Mouse (Mus musculus) hindbrain, embryonic 14.5 days (tissue): ENCODE data around the gene Mtfr1l. TPM values are rescaled to one million over a fixed set of nuclear protein-coding genes. Genes with fewer than 3 reads are reported as not detected.
A peak's percentile ranks its signal among the peaks of the same experiment; 100 is the strongest.

Experiments used
- ATAC-seq: fragments of 200-750 bp; cut with Nextera tagmentation; 2 replicates; pipeline ENCODE4 v1.8.0; 2017; ENCODE audit warnings: moderate number of reproducible peaks, mild to moderate bottlenecking, moderate TSS enrichment, moderate library complexity; ENCODE audit not compliant: low FRiP score
- DNase-seq: peaks from one replicate; pipeline ENCODE4 v3.0.0-alpha.2; 2015; ENCODE audit warnings: low spot score
- H3K27ac ChIP-seq: fragments of 300-500 bp; sonication (generic); 2 replicates; pipeline ENCODE4 v1.5.1; 2014; ENCODE audit warnings: mild to moderate bottlenecking, moderate library complexity
- H3K27me3 ChIP-seq: fragments of 300-500 bp; sonication (generic); 2 replicates; pipeline ENCODE4 v1.6.1; 2014; ENCODE audit warnings: mild to moderate bottlenecking, low read length, mixed read lengths; ENCODE audit not compliant: control insufficient read depth, insufficient read depth
- H3K36me3 ChIP-seq: fragments of 300-500 bp; sonication (generic); replicated peaks from 2 replicates; pipeline ENCODE4 v1.6.1; 2014; ENCODE audit not compliant: control insufficient read depth, insufficient read depth
- H3K4me1 ChIP-seq: fragments of 300-500 bp; sonication (generic); replicated peaks from 2 replicates; pipeline ENCODE4 v1.6.1; 2014; ENCODE audit warnings: antibody characterized with exemption, low read length, mixed read lengths; ENCODE audit not compliant: control insufficient read depth, insufficient read depth
- H3K4me2 ChIP-seq: fragments of 300-500 bp; sonication (generic); replicated peaks from 2 replicates; pipeline ENCODE4 v1.6.1; 2014; ENCODE audit warnings: mild to moderate bottlenecking, moderate library complexity
- H3K4me3 ChIP-seq: fragments of 300-500 bp; sonication (generic); replicated peaks from 2 replicates; pipeline ENCODE4 v1.5.1; 2014; ENCODE audit warnings: mild to moderate bottlenecking, low read length
- H3K9ac ChIP-seq: fragments of 300-500 bp; sonication (generic); 2 replicates; pipeline ENCODE4 v1.6.1; 2014
- H3K9me3 ChIP-seq: fragments of 300-500 bp; sonication (generic); 2 replicates; pipeline ENCODE4 v1.6.1; 2016; ENCODE audit warnings: low read length; ENCODE audit not compliant: control insufficient read depth
- WGBS: fragments of 180-500 bp; shearing (Covaris S2); extraction: QIAGEN DNeasy Blood & Tissue Kit; methylation state at CpG from one replicate; pipeline ENCODE4 v1.1.7; 2014; 5-methylcytosine and 5-hydroxymethylcytosine counted together
- polyA plus RNA-seq: library from polyadenylated mRNA; unstranded; fragments of >200 nt; fragmentation: Nextera tagmentation; extraction: Ambion mirVana; gene quantifications from 2 replicates; pipeline ENCODE4 v1.2.1, GENCODE M21; 2014

Gene Mtfr1l
- polyA plus RNA-seq, 1 experiment from 2014 or later = 184 TPM

DNA sequence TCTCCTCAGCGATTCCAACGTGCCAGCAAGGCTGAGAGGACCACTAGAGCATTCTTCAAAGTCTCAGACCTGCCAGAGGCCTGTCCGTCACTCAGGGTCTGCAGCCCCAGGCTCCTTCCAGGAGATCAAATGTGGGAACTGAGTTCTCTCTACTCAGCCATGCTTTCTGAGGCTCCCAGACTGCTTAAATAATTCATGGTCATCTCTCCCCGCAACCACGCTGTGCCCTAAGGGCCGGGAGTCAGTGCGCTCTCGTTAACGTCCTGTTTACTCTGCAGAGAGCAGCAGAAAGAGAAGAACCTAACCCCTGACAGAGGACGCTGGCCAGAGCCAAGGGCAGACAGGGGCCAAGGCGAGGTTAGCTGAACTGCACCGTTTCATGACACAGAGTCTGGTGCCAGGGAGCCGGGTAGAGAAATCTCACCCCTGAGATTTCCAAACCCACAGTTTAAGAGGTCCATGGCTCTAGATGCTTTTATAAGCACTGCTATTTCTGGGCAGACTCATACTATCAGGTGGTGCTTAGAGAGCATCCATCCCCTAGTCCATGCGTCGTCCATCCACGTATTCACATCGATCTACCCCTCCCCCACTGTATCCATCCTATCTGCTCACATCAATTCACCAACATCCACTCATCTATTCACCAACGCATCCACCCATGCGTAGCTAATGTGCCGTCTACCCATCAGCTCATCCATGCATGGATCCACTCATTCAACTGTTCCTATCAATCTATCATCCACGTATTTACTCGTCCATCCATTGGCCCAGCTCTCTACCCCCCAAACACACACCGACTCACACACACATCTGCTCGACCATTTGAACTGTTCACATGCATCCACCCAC is 37.5 kb upstream of the Mtfr1l start:
- no peaks in the 10 kb centered on the region for H3K36me3 ChIP-seq
- H3K27ac ChIP-seq = no peak overlapping the region
- ATAC-seq (no peak), DNase-seq (no peak)
- H3K4me3 ChIP-seq = no peak overlapping the region
- H3K4me1 ChIP-seq = peaks cover 8% of the 10 kb centered on the region; the same call in 1 of the 2 replicates
- 75% methylated on average over 24 of the region's 24 CpGs for WGBS
- H3K4me2 ChIP-seq = no peak overlapping the region
- H3K9me3 ChIP-seq = no peaks in the 10 kb centered on the region
- no peak overlapping the region for H3K9ac ChIP-seq
- no peaks in the 10 kb centered on the region for H3K27me3 ChIP-seq

DNA sequence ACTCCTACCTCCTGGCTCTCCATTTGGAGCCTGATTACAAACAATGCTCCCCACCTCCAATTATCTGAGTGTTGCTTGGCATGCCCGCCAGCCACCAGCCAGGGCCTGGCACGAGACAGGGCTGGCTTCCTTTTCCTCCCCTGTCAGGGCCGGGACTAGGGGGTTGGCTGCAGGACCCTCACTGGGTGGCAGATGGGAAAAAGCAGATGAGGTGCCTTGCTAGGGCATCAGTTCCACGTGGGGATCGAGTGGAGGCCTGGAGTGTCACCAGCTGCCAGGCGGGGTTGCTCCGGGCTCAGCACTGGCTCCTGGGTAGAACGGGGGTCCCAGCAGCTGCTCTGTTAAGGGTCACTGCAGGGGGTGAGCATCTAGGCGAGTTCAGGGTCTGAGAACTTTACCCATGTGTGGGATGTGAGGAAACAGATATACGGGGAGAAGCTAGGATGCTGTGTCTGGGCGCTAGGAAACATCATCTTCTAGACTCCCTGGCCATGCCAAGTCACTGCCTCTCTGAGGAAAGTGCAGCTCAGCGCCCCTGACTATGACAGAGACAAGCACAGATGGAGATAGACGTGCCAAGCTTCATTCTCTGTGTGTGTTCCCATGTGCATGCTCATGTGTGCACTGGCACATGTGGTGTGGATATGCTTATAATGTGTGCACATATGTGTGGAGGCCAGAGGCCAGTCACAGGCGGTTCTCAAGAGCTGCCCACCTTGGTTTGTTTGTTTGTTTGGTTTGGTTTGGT is 35.7 kb upstream of the Mtfr1l start:
- Histone ChIP-seq H3K4me2 (no peak overlapping the region), H3K27ac (peak overlapping the region; percentile 61), H3K4me3 (no peak overlapping the region), H3K4me1 (peaks cover 6% of the 10 kb centered on the region), H3K27me3 (no peaks in the 10 kb centered on the region), H3K9ac (no peak overlapping the region), H3K36me3 (no peaks in the 10 kb centered on the region), H3K9me3 (no peaks in the 10 kb centered on the region)
- DNase-seq (no peak), ATAC-seq (no peak)
- whole genome bisulfite sequencing = 53% methylated on average over 14 of the region's 14 CpGs

DNA sequence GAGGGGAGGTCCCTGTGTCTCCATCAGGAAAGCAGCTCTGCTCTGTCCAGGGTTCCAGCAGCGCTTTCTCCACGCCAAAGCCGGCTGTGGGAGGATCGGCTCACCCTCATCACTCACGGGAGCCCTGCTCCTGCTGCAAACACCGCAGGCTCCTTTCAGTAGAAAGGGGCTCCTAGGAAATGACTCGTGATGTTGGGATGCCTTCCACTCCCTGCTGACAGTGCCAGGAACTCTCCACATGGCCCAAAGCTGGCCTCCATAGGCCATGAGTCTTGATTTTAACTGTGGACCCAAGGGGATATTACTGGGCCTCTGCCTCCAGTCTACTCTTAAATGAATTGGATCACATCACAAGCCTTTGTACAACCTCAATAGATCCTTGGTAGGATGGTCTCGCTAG is 34.6 kb upstream of the Mtfr1l start:
- no peak for DNase-seq
- no peak overlapping the region for H3K4me3 ChIP-seq
- no peak for ATAC-seq
- no peaks in the 10 kb centered on the region for H3K27me3 ChIP-seq
- H3K9ac ChIP-seq = no peak overlapping the region
- no peak overlapping the region for H3K4me2 ChIP-seq
- H3K9me3 ChIP-seq = no peaks in the 10 kb centered on the region
- 70% methylated on average over 8 of the region's 8 CpGs for WGBS
- H3K4me1 ChIP-seq = peaks cover 5% of the 10 kb centered on the region
- 0 out of 2 replicates have a peak overlapping the region, but pooled peaks have one; percentile 61 for H3K27ac ChIP-seq
- H3K36me3 ChIP-seq = no peaks in the 10 kb centered on the region

DNA sequence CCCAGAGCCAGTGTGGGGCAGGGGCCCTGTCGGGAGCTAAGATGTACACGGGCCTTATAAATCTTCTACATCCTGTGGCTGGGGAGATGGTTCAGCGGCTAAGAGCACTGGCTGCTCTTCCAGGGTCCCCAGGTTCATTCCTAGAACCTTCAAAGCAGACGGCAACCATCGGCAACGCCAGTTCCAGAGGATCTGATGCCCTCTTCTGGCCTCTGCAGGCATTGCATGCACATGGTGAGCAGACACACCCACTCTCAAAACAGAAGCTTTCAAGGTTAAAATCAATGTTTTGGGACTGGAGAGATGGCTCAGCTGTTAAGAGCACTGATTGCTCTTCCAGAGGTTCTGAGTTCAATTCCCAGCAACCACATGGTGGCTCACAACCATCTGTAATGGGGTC is 34.0 kb upstream of the Mtfr1l start:
- Histone ChIP-seq H3K27me3 (no peaks in the 10 kb centered on the region), H3K9ac (no peak overlapping the region), H3K9me3 (no peaks in the 10 kb centered on the region), H3K27ac (no peak overlapping the region), H3K4me2 (no peak overlapping the region), H3K4me3 (no peak overlapping the region), H3K36me3 (no peaks in the 10 kb centered on the region), H3K4me1 (peaks cover 5% of the 10 kb centered on the region)
- DNase-seq = no peak
- 75% methylated on average over 6 of the region's 6 CpGs for WGBS
- ATAC-seq = no peak

DNA sequence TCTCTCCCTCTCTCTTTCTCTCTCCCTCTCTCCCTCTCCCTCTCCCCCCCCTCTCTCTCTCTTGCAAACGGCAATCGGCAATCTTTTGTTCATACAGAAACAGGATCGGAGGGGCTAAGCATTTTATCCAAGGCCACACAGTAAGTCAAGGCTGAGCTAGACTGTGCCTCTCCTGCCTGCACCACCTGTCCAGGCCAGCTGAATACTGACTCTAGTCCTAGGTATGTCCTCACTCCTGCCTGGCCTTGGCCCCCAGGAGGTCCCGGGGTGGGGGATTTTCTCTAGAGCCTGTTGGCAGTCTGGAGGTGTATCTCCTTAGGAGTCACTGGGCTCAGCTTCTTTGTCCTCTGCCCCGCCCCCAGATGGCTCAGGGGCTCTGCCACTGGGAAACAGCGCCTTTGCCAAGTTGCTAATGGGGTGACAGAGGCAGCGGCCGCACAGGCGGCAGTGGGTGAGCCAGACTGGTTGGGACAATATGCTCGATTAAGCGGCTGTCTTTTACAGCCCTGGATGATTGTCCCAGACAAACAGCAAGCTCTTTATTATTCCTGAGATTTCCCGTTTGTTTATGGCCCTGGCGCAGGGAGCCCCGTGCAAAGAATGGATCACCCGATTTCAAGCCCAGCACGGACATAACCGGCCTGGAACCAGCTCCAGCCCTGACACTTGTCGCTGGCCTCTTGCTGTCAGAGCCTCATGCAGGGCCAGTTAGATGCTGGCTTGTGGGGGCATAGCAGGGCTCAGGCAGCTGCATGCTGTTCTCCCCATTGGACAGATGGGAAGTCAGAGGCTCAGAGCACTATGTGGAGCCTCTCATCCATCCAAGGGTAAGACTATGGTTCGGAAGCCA is 32.4 kb upstream of the Mtfr1l start:
- no peaks in the 10 kb centered on the region for H3K9me3 ChIP-seq
- 19% methylated on average over 19 of the region's 19 CpGs for WGBS
- peak; percentile 66 for DNase-seq
- H3K4me1 ChIP-seq = peaks cover 5% of the 10 kb centered on the region
- no peak overlapping the region for H3K9ac ChIP-seq
- no peak overlapping the region for H3K4me3 ChIP-seq
- ATAC-seq = peak; percentile 79
- H3K27me3 ChIP-seq = no peaks in the 10 kb centered on the region
- peak overlapping the region; percentile 69 for H3K27ac ChIP-seq
- H3K36me3 ChIP-seq = no peaks in the 10 kb centered on the region
- H3K4me2 ChIP-seq = no peak overlapping the region

DNA sequence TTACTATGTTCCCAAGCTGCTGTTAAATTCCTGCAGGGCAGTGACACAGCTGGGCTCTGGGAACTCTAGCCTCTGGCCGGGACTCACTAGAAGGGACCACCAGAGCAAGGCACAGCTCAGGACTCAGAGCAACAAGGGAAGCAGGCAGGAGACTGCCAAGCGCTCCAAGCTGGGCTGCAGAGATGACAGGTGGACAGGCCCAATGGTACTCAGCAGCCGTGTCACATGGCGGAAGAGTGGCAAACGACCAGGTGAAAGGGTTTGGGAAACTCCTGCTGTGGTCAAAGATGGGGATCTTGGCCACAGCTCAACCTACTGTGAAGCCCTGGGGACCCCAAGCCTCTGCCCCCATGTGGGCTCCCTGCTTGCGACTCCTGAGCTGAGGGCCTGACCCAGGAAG is 28.9 kb upstream of the Mtfr1l start:
- ATAC-seq = no peak
- WGBS = 82% methylated on average over 6 of the region's 6 CpGs

DNA sequence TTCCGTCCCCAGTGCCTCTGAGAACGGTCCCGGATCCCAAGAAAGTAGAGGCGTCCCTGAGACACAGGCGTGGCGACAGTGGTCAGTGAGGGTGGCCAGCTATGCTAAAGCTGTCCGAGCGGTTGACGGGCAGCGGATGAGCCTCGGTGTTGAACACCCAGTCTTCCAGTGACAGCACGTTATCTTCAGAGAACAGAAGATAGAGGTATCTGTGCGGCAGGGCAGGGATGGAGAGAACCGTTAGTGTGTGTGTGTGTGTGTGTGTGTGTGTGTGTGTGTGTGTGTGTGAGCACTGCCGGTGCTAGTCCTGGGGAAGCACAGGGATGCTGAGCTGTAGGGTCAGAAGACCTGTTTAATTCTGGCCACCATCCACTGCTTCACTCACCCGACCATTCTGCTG is 28.4 kb upstream of the Mtfr1l start:
- H3K4me1 ChIP-seq = peaks cover under 1% of the 10 kb centered on the region
- 86% methylated on average over 16 of the region's 16 CpGs for WGBS
- H3K27ac ChIP-seq = no peak overlapping the region
- no peak overlapping the region for H3K9ac ChIP-seq
- no peaks in the 10 kb centered on the region for H3K9me3 ChIP-seq
- H3K27me3 ChIP-seq = no peaks in the 10 kb centered on the region
- no peak for ATAC-seq
- no peak for DNase-seq
- no peaks in the 10 kb centered on the region for H3K36me3 ChIP-seq
- H3K4me3 ChIP-seq = no peak overlapping the region
- H3K4me2 ChIP-seq = no peak overlapping the region

More for the DNA sequence above, 28.9 kb upstream of the Mtfr1l start:
- no peaks in the 10 kb centered on the region; the same call in 1 of the 2 replicates for H3K4me1 ChIP-seq
- H3K9ac ChIP-seq = no peak overlapping the region
- no peak overlapping the region for H3K27ac ChIP-seq
- no peaks in the 10 kb centered on the region for H3K9me3 ChIP-seq
- DNase-seq = no peak
- H3K4me3 ChIP-seq = no peak overlapping the region
- no peak overlapping the region for H3K4me2 ChIP-seq
- H3K27me3 ChIP-seq = no peaks in the 10 kb centered on the region
- H3K36me3 ChIP-seq = no peaks in the 10 kb centered on the region

DNA sequence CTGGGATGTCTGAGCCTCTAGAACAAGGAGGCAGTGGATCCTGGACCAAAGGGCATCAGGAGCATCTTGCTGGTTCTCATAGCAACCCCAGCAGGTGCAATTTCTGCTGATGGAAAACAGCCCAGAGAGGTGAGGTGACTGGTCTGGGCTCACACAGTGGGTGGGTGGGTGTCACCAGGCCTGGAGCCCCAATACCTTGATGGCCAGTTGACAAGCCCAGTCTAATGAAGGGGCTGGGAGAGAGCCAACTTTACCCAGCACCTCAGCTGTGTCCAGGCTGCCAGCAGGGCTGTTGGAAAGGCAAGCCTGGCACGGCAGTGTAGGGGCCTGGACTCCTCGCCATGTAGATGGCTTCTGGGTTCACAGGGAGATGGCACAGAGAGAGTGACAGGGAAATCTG is 26.8 kb upstream of the Mtfr1l start:
- DNase-seq (no peak), ATAC-seq (no peak)

DNA sequence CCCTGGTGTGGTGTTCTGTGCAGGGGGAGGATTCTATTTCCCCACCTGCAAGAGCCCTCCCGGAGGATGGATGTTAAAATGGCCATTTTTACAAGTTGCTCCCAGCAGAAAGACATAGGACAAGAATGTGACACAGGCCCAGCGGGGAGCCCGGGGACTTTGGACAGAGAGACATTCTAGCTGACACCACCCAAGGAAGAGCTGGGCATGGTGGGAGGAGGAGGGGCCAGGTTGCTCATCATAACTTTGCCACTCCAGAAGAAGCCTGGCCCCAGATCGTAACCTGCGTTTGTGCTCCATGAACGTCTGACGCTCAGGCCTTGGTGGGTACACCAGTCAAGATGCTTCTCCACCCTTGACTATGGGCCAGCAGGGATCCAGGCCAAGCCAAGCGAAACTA is 25.5 kb upstream of the Mtfr1l start:
- WGBS = 90% methylated on average over 8 of the region's 8 CpGs
- H3K36me3 ChIP-seq = no peaks in the 10 kb centered on the region
- H3K4me1 ChIP-seq = peaks cover 8% of the 10 kb centered on the region
- H3K9me3 ChIP-seq = no peaks in the 10 kb centered on the region
- no peak for ATAC-seq
- no peak overlapping the region for H3K9ac ChIP-seq
- DNase-seq = no peak
- H3K27ac ChIP-seq = no peak overlapping the region
- H3K4me3 ChIP-seq = no peak overlapping the region
- H3K4me2 ChIP-seq = no peak overlapping the region
- no peaks in the 10 kb centered on the region for H3K27me3 ChIP-seq

More for the DNA sequence above, 26.8 kb upstream of the Mtfr1l start:
- Histone ChIP-seq H3K4me1 (peaks cover 8% of the 10 kb centered on the region), H3K27ac (no peak overlapping the region), H3K36me3 (no peaks in the 10 kb centered on the region), H3K9ac (no peak overlapping the region), H3K4me2 (no peak overlapping the region), H3K27me3 (no peaks in the 10 kb centered on the region), H3K4me3 (no peak overlapping the region), H3K9me3 (no peaks in the 10 kb centered on the region)
- WGBS = 74% methylated on average over 2 of the region's 2 CpGs
